Mouse (Mus musculus): Measurements from ENCODE around the gene Prpf40b.
"Not testable (repeated sequence)": the region's sequence is repeated elsewhere in the genome, so short reads cannot be mapped to it uniquely, and the experiment has no call there.

Gene Prpf40b

GRCm38 (mm10) chr15:99294813-99295374, at the start of gene Prpf40b:
Gene Prpf40b, plus strand, starts transcription at chr15:99295087.
- peak; percentile 97 for DNase-seq (ENCODE audit: low spot score in 2 of 2)

GRCm38 (mm10) chr15:99246736-99247135, 48.2 kb upstream of the Prpf40b start:
- not testable (repeated sequence) for DNase-seq (ENCODE audit: low spot score in 2 of 2)

GRCm38 (mm10) chr15:99248972-99249371, 45.9 kb upstream of the Prpf40b start:
- peak; percentile 82 to 91 for DNase-seq (ENCODE audit: low spot score in 2 of 2)

- no peak for DNase-seq (ENCODE audit: low spot score in 2 of 2)
Measured at GRCm38 (mm10) chr15:99249938-99250337, 44.9 kb upstream of the Prpf40b start.

GRCm38 (mm10) chr15:99251111-99251510, 43.8 kb upstream of the Prpf40b start:
- DNase-seq (ENCODE audit: low spot score in 2 of 2): not testable (repeated sequence)

- DNase-seq (ENCODE audit: low spot score in 2 of 2): peak; percentile 98 to 99
Measured at GRCm38 (mm10) chr15:99251626-99252380, 43.1 kb upstream of the Prpf40b start, which contains the start of gene Mcrs1. Gene Mcrs1, minus strand, starts transcription at chr15:99251961.

- peak; percentile 75 to 80 for DNase-seq (ENCODE audit: low spot score in 2 of 2)
Measured at GRCm38 (mm10) chr15:99252381-99253174, 42.3 kb upstream of the Prpf40b start.

GRCm38 (mm10) chr15:99253175-99253479, 41.8 kb upstream of the Prpf40b start:
- DNase-seq (ENCODE audit: low spot score in 2 of 2): not testable (repeated sequence)

GRCm38 (mm10) chr15:99253772-99254171, 41.1 kb upstream of the Prpf40b start:
- DNase-seq (ENCODE audit: low spot score in 2 of 2): no peak

- DNase-seq (ENCODE audit: low spot score in 2 of 2): no peak
Measured at GRCm38 (mm10) chr15:99254477-99255005, 40.3 kb upstream of the Prpf40b start.

GRCm38 (mm10) chr15:99255241-99255749, 39.6 kb upstream of the Prpf40b start:
- no peak for DNase-seq (ENCODE audit: low spot score in 2 of 2)

- DNase-seq (ENCODE audit: low spot score in 2 of 2): no peak
Measured at GRCm38 (mm10) chr15:99259167-99259729, 35.6 kb upstream of the Prpf40b start.

GRCm38 (mm10) chr15:99259730-99260252, 35.1 kb upstream of the Prpf40b start:
- DNase-seq (ENCODE audit: low spot score in 2 of 2): peak; percentile 72 to 79

- no peak for DNase-seq (ENCODE audit: low spot score in 2 of 2)
Measured at GRCm38 (mm10) chr15:99262702-99263101, 32.2 kb upstream of the Prpf40b start.

GRCm38 (mm10) chr15:99264363-99264762, 30.5 kb upstream of the Prpf40b start:
- no peak for DNase-seq (ENCODE audit: low spot score in 2 of 2)

GRCm38 (mm10) chr15:99265679-99266078, 29.2 kb upstream of the Prpf40b start:
- peak; percentile 78 to 81 for DNase-seq (ENCODE audit: low spot score in 2 of 2)

- DNase-seq (ENCODE audit: low spot score in 2 of 2): no peak
Measured at GRCm38 (mm10) chr15:99276095-99276494, 18.8 kb upstream of the Prpf40b start.

- DNase-seq (ENCODE audit: low spot score in 2 of 2): peak in 1 of 2 experiments; percentile 45
Measured at GRCm38 (mm10) chr15:99278271-99278670, 16.6 kb upstream of the Prpf40b start.

- DNase-seq (ENCODE audit: low spot score in 2 of 2): no peak
Measured at GRCm38 (mm10) chr15:99283456-99283855, 11.4 kb upstream of the Prpf40b start.

- no peak for DNase-seq (ENCODE audit: low spot score in 2 of 2)
Measured at GRCm38 (mm10) chr15:99284527-99285188, 10.2 kb upstream of the Prpf40b start.

- no peak for DNase-seq (ENCODE audit: low spot score in 2 of 2)
Measured at GRCm38 (mm10) chr15:99285189-99285535, 9.7 kb upstream of the Prpf40b start.

All from right cerebral cortex, postnatal 10 days (tissue).